Mouse (Mus musculus) E14TG2a.4 (cell line): ENCODE measurements at regions not wholly inside any gene's neighbourhood (a gene's known extent, or its start where the extent isn't known, plus 50 kb on each side); places are given as distances from the start of the nearest gene placed in this dataset.

Experiments used
- CTCF ChIP-seq: conservative IDR thresholded peaks from 2 replicates; pipeline ENCODE4 v1.5.1; 2014; ENCODE audit warnings: low read length
- NANOG ChIP-seq: IDR thresholded peaks from 2 replicates; pipeline ENCODE4 v1.6.1; 2014; ENCODE audit warnings: borderline replicate concordance, low read length, mixed read lengths

- TF ChIP-seq CTCF, result no peak
- no peak for TF ChIP-seq NANOG
These were observed 576.3 kb upstream of the Cdh11 start for GRCm38 (mm10) chr8:103361713-103362112.
